Mouse (Mus musculus): ENCODE measurements at regions not wholly inside any gene's neighbourhood (a gene's known extent, or its start where the extent isn't known, plus 50 kb on each side); places are given as distances from the start of the nearest gene placed in this dataset.

DNA sequence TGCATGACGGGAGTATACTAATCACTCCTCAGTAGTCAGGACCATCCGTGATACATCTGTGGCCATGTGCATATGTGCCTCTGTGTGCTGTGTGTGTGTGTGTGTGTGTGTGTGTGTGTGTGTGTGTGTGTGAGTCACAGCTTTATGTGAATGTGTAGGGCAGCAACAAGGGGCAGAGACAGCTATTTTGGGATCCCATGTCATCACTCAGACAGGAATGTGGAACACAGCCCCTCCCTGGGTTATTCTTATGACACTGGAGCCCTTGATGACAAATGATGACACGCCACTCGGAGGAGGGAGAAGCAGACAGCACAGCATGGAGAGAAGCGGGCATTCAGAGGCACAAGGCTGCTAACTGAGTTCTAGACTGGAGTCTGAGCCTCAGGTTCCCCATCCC is 64.4 kb upstream of the Zfp536 start:
- TF ChIP-seq CTCF (IDR thresholded peaks at IDR 0.05; ENCODE audit: borderline replicate concordance, control insufficient read depth, extremely low read depth, insufficient read depth, low read length, poor library complexity) (no peak), POLR2A (IDR thresholded peaks at IDR 0.05; ENCODE audit: control insufficient read depth, extremely low read depth, insufficient read depth, low read length, poor library complexity) (no peak)
